Mouse (Mus musculus): ENCODE measurements around the gene Rbms3. TPM values are rescaled to one million over a fixed set of nuclear protein-coding genes. Genes with fewer than 3 reads are reported as not detected.

Rbms3 gene
- polyA plus RNA-seq, 1 experiment from 2014 or later, result 127 TPM

- Histone ChIP-seq H3K9ac (no peak overlapping the region), H3K9me3 (no peaks in the 10 kb centered on the region), H3K4me1 (replicated peaks) (0 out of 2 replicates have a peak, but pooled peaks cover 3% of the 10 kb centered on the region), H3K27ac (replicated peaks) (no peak overlapping the region), H3K4me2 (no peak overlapping the region), H3K36me3 (no peaks in the 10 kb centered on the region), H3K4me3 (no peak overlapping the region), H3K27me3 (no peaks in the 10 kb centered on the region)
- WGBS, result 47% methylated on average over 2 of the region's 2 CpGs
- no peak for ATAC-seq (ENCODE audit: low read depth)
Observed at GRCm38 (mm10) chr9:116973594-116973993, 656.1 kb downstream of the Rbms3 start.

- peaks cover 14% of the 10 kb centered on the region for H3K4me1 ChIP-seq (replicated peaks)
- no peak overlapping the region for H3K4me3 ChIP-seq
- ATAC-seq (ENCODE audit: low read depth), result no peak
- H3K36me3 ChIP-seq, result no peaks in the 10 kb centered on the region
- H3K27ac ChIP-seq (replicated peaks), result no peak overlapping the region
- H3K27me3 ChIP-seq, result no peaks in the 10 kb centered on the region
- no peaks in the 10 kb centered on the region for H3K9me3 ChIP-seq
- H3K9ac ChIP-seq, result no peak overlapping the region
- 98% methylated on average over 3 of the region's 3 CpGs for WGBS
- no peak overlapping the region for H3K4me2 ChIP-seq
Observed at GRCm38 (mm10) chr9:116967317-116967716, 662.4 kb downstream of the Rbms3 start.

- peak overlapping the region; percentile 52 for H3K27ac ChIP-seq (replicated peaks)
- H3K9ac ChIP-seq, result no peak overlapping the region
- peak; percentile 56 for ATAC-seq (ENCODE audit: low read depth)
- no peak overlapping the region for H3K4me2 ChIP-seq
- H3K4me1 ChIP-seq (replicated peaks), result peaks cover 11% of the 10 kb centered on the region
- 53% methylated on average over 6 of the region's 6 CpGs for WGBS
- no peak overlapping the region for H3K4me3 ChIP-seq
- no peaks in the 10 kb centered on the region for H3K9me3 ChIP-seq
- H3K36me3 ChIP-seq, result no peaks in the 10 kb centered on the region
- no peaks in the 10 kb centered on the region for H3K27me3 ChIP-seq
Observed at GRCm38 (mm10) chr9:116965691-116966090, 664.0 kb downstream of the Rbms3 start.

- H3K4me3 ChIP-seq, result no peak overlapping the region
- WGBS, result 85% methylated on average over 2 of the region's 2 CpGs
- no peaks in the 10 kb centered on the region for H3K36me3 ChIP-seq
- no peak overlapping the region for H3K9ac ChIP-seq
- H3K4me1 ChIP-seq (replicated peaks), result 0 out of 2 replicates have a peak, but pooled peaks cover 4% of the 10 kb centered on the region
- H3K4me2 ChIP-seq, result no peak overlapping the region
- ATAC-seq (ENCODE audit: low read depth), result no peak
- no peak overlapping the region for H3K27ac ChIP-seq (replicated peaks)
- H3K27me3 ChIP-seq, result no peaks in the 10 kb centered on the region
- no peaks in the 10 kb centered on the region for H3K9me3 ChIP-seq
Observed at GRCm38 (mm10) chr9:116956156-116956555, 673.6 kb downstream of the Rbms3 start.

GRCm38 (mm10) chr9:116948211-116948610 lies 681.5 kb downstream of the Rbms3 start:
- Histone ChIP-seq H3K4me2 (no peak overlapping the region), H3K4me3 (no peak overlapping the region), H3K9me3 (no peaks in the 10 kb centered on the region), H3K27me3 (no peaks in the 10 kb centered on the region), H3K36me3 (no peaks in the 10 kb centered on the region), H3K4me1 (replicated peaks) (peaks cover 22% of the 10 kb centered on the region), H3K9ac (no peak overlapping the region), H3K27ac (replicated peaks) (no peak overlapping the region)
- WGBS, result 54% methylated on average over 3 of the region's 3 CpGs
- ATAC-seq (ENCODE audit: low read depth), result no peak

GRCm38 (mm10) chr9:116947369-116947768 lies 682.3 kb downstream of the Rbms3 start:
- Histone ChIP-seq H3K9me3 (no peaks in the 10 kb centered on the region), H3K4me2 (no peak overlapping the region), H3K27me3 (no peaks in the 10 kb centered on the region), H3K4me1 (replicated peaks) (peaks cover 22% of the 10 kb centered on the region), H3K9ac (no peak overlapping the region), H3K4me3 (no peak overlapping the region), H3K36me3 (no peaks in the 10 kb centered on the region), H3K27ac (replicated peaks) (no peak overlapping the region)
- no peak for ATAC-seq (ENCODE audit: low read depth)
- 87% methylated on average over 4 of the region's 4 CpGs for WGBS

GRCm38 (mm10) chr9:116946787-116947186 lies 682.9 kb downstream of the Rbms3 start:
- H3K4me3 ChIP-seq, result no peak overlapping the region
- peaks cover 22% of the 10 kb centered on the region for H3K4me1 ChIP-seq (replicated peaks)
- no peak overlapping the region for H3K9ac ChIP-seq
- no peak overlapping the region for H3K4me2 ChIP-seq
- WGBS, result 87% methylated on average over 3 of the region's 3 CpGs
- H3K36me3 ChIP-seq, result no peaks in the 10 kb centered on the region
- no peak overlapping the region for H3K27ac ChIP-seq (replicated peaks)
- H3K9me3 ChIP-seq, result no peaks in the 10 kb centered on the region
- no peaks in the 10 kb centered on the region for H3K27me3 ChIP-seq
- ATAC-seq (ENCODE audit: low read depth), result no peak

- no peak for ATAC-seq (ENCODE audit: low read depth)
- H3K27me3 ChIP-seq, result no peaks in the 10 kb centered on the region
Observed at GRCm38 (mm10) chr9:116945689-116946088, 684.0 kb downstream of the Rbms3 start.

GRCm38 (mm10) chr9:116943902-116944301 lies 685.8 kb downstream of the Rbms3 start:
- H3K27ac ChIP-seq (replicated peaks), result peak overlapping the region; percentile 46
- no peaks in the 10 kb centered on the region for H3K27me3 ChIP-seq
- H3K9ac ChIP-seq, result no peak overlapping the region
- no peak overlapping the region for H3K4me2 ChIP-seq
- no peak for ATAC-seq (ENCODE audit: low read depth)
- H3K4me3 ChIP-seq, result no peak overlapping the region
- no peaks in the 10 kb centered on the region for H3K9me3 ChIP-seq
- peaks cover 30% of the 10 kb centered on the region for H3K4me1 ChIP-seq (replicated peaks)
- no peaks in the 10 kb centered on the region for H3K36me3 ChIP-seq
- 73% methylated on average over 15 of the region's 15 CpGs for WGBS

More at GRCm38 (mm10) chr9:116945689-116946088, 684.0 kb downstream of the Rbms3 start:
- no peaks in the 10 kb centered on the region for H3K36me3 ChIP-seq
- H3K27ac ChIP-seq (replicated peaks), result no peak overlapping the region
- no peaks in the 10 kb centered on the region for H3K9me3 ChIP-seq
- H3K4me2 ChIP-seq, result no peak overlapping the region
- no peak overlapping the region for H3K9ac ChIP-seq
- no peak overlapping the region for H3K4me3 ChIP-seq
- H3K4me1 ChIP-seq (replicated peaks), result peaks cover 23% of the 10 kb centered on the region
- WGBS, result 78% methylated on average over 9 of the region's 9 CpGs

GRCm38 (mm10) chr9:116941116-116941515 lies 688.6 kb downstream of the Rbms3 start:
- peaks cover 23% of the 10 kb centered on the region for H3K4me1 ChIP-seq (replicated peaks)
- no peaks in the 10 kb centered on the region for H3K36me3 ChIP-seq
- no peak overlapping the region for H3K27ac ChIP-seq (replicated peaks)
- H3K9ac ChIP-seq, result no peak overlapping the region
- no peak overlapping the region for H3K4me3 ChIP-seq
- H3K27me3 ChIP-seq, result no peaks in the 10 kb centered on the region
- H3K4me2 ChIP-seq, result no peak overlapping the region
- no peaks in the 10 kb centered on the region for H3K9me3 ChIP-seq
- ATAC-seq (ENCODE audit: low read depth), result no peak
- WGBS, result 82% methylated on average over 4 of the region's 4 CpGs

- no peaks in the 10 kb centered on the region for H3K9me3 ChIP-seq
- H3K4me2 ChIP-seq, result no peak overlapping the region
- 76% methylated on average over 8 of the region's 8 CpGs for WGBS
- no peak overlapping the region for H3K9ac ChIP-seq
- no peak for ATAC-seq (ENCODE audit: low read depth)
- H3K4me3 ChIP-seq, result no peak overlapping the region
- peaks cover 23% of the 10 kb centered on the region for H3K4me1 ChIP-seq (replicated peaks)
- H3K27ac ChIP-seq (replicated peaks), result peak overlapping the region; percentile 52; the same call in 1 of the 2 replicates
- no peaks in the 10 kb centered on the region for H3K27me3 ChIP-seq
- H3K36me3 ChIP-seq, result no peaks in the 10 kb centered on the region
Observed at GRCm38 (mm10) chr9:116940693-116941092, 689.0 kb downstream of the Rbms3 start.

GRCm38 (mm10) chr9:116928338-116928737 lies 701.4 kb downstream of the Rbms3 start:
- H3K9me3 ChIP-seq, result no peaks in the 10 kb centered on the region
- no peak overlapping the region for H3K4me3 ChIP-seq
- ATAC-seq (ENCODE audit: low read depth), result no peak
- H3K4me2 ChIP-seq, result no peak overlapping the region
- no peak overlapping the region for H3K27ac ChIP-seq (replicated peaks)
- H3K9ac ChIP-seq, result no peak overlapping the region
- H3K27me3 ChIP-seq, result peaks cover 13% of the 10 kb centered on the region
- H3K36me3 ChIP-seq, result no peaks in the 10 kb centered on the region
- 34% methylated on average over 10 of the region's 10 CpGs for WGBS
- H3K4me1 ChIP-seq (replicated peaks), result peaks cover 5% of the 10 kb centered on the region; the same call in 1 of the 2 replicates

- WGBS, result 88% methylated on average over 8 of the region's 8 CpGs
- H3K27me3 ChIP-seq, result peaks cover 47% of the 10 kb centered on the region
- ATAC-seq (ENCODE audit: low read depth), result no peak
Observed at GRCm38 (mm10) chr9:116923151-116923550, 706.6 kb downstream of the Rbms3 start.

More at GRCm38 (mm10) chr9:116923151-116923550, 706.6 kb downstream of the Rbms3 start:
- Histone ChIP-seq H3K9me3 (no peaks in the 10 kb centered on the region), H3K4me1 (replicated peaks) (peaks cover 12% of the 10 kb centered on the region), H3K27ac (replicated peaks) (no peak overlapping the region), H3K36me3 (no peaks in the 10 kb centered on the region), H3K9ac (no peak overlapping the region), H3K4me2 (no peak overlapping the region), H3K4me3 (no peak overlapping the region)
